Mouse (Mus musculus) inflammation-experienced regulatory T-cells, adult 16 weeks (primary cell): ENCODE data around the gene Chchd4. TPM values are rescaled to one million over a fixed set of nuclear protein-coding genes. Genes with fewer than 3 reads are reported as not detected.

Source experiments
- polyA plus RNA-seq: library from polyadenylated mRNA; unstranded; fragments of 100-300 nt; shearing (Covaris generic); gene quantifications from one replicate; pipeline ENCODE4 v1.2.1, GENCODE M21; 2017

The Chchd4 gene
- 17.1 TPM for polyA plus RNA-seq

DNA sequence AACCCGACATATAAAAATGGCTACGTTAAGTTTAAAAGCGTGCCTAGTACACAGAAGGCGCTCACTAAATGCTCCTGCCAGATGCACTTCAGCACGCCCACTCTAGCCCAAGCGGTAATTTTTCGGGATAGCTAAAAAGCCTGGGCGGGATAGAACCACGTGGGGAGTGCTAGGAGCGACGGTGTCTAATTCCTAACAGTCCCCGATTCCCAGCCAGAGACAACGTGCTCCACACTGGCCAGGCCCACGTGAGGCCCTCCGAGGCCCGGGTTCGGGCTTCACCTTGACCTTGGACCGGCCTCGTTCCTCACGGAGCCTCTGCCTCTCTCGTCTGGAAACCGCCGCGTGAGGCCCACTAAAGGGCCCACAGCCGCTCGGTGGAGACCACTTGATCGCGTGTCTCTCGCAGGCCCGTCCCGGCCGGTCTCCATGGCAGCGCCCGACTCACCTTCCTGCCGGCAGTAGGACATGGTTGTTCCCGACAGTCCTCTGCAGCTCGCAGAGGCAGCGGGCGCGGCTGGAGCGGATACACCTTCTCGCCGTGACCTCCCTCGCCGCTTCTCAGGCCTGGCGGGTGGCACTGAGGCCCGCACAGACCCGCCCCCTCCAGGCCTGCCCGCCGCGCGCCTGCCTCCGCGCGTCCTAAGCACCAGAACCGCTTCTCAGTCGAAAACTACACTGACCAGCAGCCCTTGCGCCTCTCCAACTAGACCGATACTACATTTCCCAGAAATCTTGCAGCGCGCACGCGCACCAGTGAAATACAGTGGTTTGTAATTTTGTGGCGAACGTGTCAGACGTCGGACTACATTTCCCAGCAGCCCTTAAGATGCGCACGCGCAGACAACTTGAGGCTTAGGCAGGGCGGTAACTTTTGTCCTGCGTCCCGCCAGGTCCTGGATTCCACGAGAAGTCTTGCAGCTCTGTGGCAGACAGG is at the start of gene Chchd4, which contains the start of gene Tmem43:
TSS of gene Chchd4 (minus strand) at position 679 of the 937 bp plus-strand sequence.
TSS of gene Tmem43 (plus strand) at position 836 of the 937 bp plus-strand sequence.

DNA sequence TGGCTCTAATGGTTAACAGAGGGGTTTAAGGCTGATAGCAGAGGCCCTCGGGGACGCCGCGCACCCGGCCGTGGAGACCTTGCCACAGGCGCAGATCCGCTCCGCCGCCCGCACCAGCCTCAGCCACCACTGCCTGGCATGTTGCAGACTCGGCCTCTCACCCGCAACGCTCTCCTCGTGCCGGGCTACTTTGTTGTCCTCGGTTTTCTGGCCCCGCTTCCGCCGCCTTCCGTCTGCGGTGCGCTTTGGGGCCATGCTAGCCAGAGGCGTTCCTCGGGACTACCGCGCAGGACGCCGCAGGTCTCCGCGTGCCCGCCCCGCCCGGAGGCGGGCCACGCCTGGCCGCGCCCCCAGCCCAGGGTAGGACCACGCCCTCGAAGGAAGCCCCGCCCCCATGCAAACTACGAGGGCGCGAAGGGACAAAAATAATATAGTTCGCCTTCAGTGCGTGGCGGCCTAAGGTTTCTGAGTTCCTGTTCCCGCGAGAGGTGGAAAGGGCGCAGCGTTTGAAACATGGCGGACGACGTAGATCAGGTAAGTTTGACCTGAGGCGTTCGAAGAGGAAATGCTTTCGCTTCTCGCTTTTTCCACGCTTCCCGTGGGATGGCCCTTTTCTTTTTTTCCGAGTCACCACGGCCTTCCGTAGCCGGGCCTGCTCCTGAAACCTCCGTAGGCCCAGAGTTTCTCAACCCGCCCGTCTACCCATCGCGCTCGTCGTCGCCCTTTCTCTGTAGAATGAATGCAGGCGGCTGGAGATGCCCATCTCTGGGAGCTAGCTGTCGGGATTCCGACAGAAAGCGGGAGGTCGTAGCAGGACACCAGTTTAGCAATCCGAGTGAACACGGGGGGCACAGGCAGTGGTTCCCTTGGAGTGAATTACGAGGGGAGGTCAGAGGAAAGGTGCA is 42.5 kb upstream of the Chchd4 start, which contains the start of the genes Xpc and Lsm3:
TSS of gene Xpc (minus strand) at position 344 of the 905 bp plus-strand sequence.
TSS of gene Lsm3 (plus strand) at position 384 of the 905 bp plus-strand sequence.

Other genes with a start within 250 kb of the Chchd4 start
- not detected for gene Wnt7a, start 62.2 kb downstream of the Chchd4 start, polyA plus RNA-seq
- gene Tmem43, start 157 bp upstream of the Chchd4 start, polyA plus RNA-seq = 86.4 TPM
- gene Xpc, start 42.3 kb upstream of the Chchd4 start, polyA plus RNA-seq = 39.2 TPM
- gene Lsm3, start 42.4 kb upstream of the Chchd4 start, polyA plus RNA-seq = 140 TPM
- gene Slc6a6, start 210.5 kb upstream of the Chchd4 start, polyA plus RNA-seq = 49.1 TPM